Mouse (Mus musculus) heart, adult 2 months (tissue): Measurements from ENCODE around the gene Celf6.

ENCODE experiments used
- CTCF ChIP-seq: fragments of 200-600 bp; IDR thresholded peaks from 2 replicates; pipeline ENCODE4 v1.8.1; 2022; ENCODE audit warnings: antibody characterized with exemption, mild to moderate bottlenecking, moderate library complexity
- POLR2A ChIP-seq: fragments of 200-500 bp; IDR thresholded peaks from 2 replicates; pipeline ENCODE4 v1.6.1; 2011; ENCODE audit warnings: mild to moderate bottlenecking, low read depth, low read length, control low read depth; ENCODE audit not compliant: insufficient read depth

GRCm38 (mm10) chr9:59528274-59528673 lies 49.4 kb upstream of the Celf6 start:
- TF ChIP-seq POLR2A (no peak), CTCF (no peak)
